Mouse (Mus musculus) frontal cortex, postnatal 14 days (tissue): ENCODE measurements around the gene Aplp1.

ENCODE experiments used
- DNase-seq, 2 experiments: peaks; one replicate each; pipeline ENCODE4 v3.0.0; 2022; ENCODE audit warnings: low spot score in 2 of 2

Gene Aplp1

GRCm38 (mm10) chr7:30411023-30411422 is 34.3 kb downstream of the Aplp1 start:
- DNase-seq: no peak

GRCm38 (mm10) chr7:30409789-30410188 is 35.5 kb downstream of the Aplp1 start:
- no peak for DNase-seq

GRCm38 (mm10) chr7:30408639-30409038 is 36.7 kb downstream of the Aplp1 start:
- no peak for DNase-seq

GRCm38 (mm10) chr7:30402343-30402742 is 43.0 kb downstream of the Aplp1 start:
- no peak for DNase-seq

GRCm38 (mm10) chr7:30399671-30400070 is 45.7 kb downstream of the Aplp1 start:
- DNase-seq: no peak

- DNase-seq: no peak
Observed at GRCm38 (mm10) chr7:30394871-30395270, 50.5 kb downstream of the Aplp1 start.

- no peak for DNase-seq
Observed at GRCm38 (mm10) chr7:30394379-30394778, 51.0 kb downstream of the Aplp1 start.

GRCm38 (mm10) chr7:30393631-30394030 is 51.7 kb downstream of the Aplp1 start:
- no peak for DNase-seq

- DNase-seq: no peak
Observed at GRCm38 (mm10) chr7:30392746-30393520, 52.4 kb downstream of the Aplp1 start.
